Mouse (Mus musculus) olfactory bulb, adult 2 months (tissue): ENCODE results near the gene Mxra7.

Experiments used
- CTCF ChIP-seq: fragments of 200-500 bp; IDR thresholded peaks from 2 replicates; pipeline ENCODE4 v1.5.1; 2012; ENCODE audit warnings: low read depth, mild to moderate bottlenecking, low read length, moderate library complexity; ENCODE audit not compliant: insufficient read depth
- POLR2A ChIP-seq: fragments of 200-500 bp; IDR thresholded peaks from 2 replicates; pipeline ENCODE4 v1.6.1; 2012; ENCODE audit warnings: mild to moderate bottlenecking, low read depth, low read length, moderate library complexity; ENCODE audit not compliant: insufficient read depth

DNA sequence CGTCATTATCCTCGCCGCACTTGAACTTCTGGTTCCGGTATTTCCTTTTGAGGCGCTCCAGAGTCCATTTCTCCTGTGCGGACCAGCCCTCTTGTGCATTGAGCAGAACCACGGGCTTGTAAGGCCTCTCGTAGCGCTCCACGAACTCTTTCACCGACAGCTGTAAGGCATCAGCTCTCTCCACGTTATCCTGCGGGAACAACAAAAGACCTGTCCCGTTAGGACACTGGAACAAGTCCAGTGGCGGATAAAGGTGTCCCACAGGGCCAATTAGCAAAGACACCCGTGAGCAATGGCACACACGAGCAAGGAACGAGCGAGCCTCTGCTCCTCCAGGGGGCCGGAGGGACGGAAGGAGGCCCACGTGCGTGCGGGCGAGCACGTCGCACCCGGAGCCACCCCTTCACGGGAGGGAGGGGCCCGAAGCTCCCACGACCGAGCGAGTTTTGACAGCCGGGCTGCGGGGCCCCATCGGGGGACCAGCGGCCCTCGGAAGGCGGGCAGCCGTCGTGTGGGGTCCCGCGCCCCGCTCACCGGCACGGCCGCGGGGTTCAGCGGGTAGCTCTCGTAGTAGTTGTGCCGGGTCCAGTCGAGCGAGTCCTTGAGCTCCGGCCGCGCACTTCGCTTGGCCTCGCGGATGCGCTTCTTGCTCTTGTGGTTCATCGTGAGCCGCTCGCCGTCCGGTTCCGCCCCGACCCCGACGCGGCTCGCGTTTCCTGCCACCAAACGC lies 14.8 kb upstream of the Mxra7 start:
- no peak for TF ChIP-seq CTCF
- TF ChIP-seq POLR2A: no peak
